Mouse (Mus musculus) gastrocnemius, adult 2 months (tissue): ENCODE measurements around the gene Tnfrsf19. TPM values are rescaled to one million over a fixed set of nuclear protein-coding genes. Genes with fewer than 3 reads are reported as not detected.
A peak's percentile ranks its signal among the peaks of the same experiment; 100 is the strongest.

Experiments
- DNase-seq: peaks from one replicate; pipeline ENCODE4 v3.0.0; 2022
- H3K27ac ChIP-seq: fragments of 200-600 bp; 2 replicates; pipeline ENCODE4 v1.8.1; 2022; ENCODE audit warnings: mild to moderate bottlenecking
- H3K4me3 ChIP-seq: fragments of 200-600 bp; 2 replicates; pipeline ENCODE4 v1.8.1; 2022; ENCODE audit warnings: mild to moderate bottlenecking, moderate library complexity
- CTCF ChIP-seq: fragments of 200-600 bp; IDR thresholded peaks from 2 replicates; pipeline ENCODE4 v1.8.1; 2022; ENCODE audit warnings: antibody characterized with exemption, mild to moderate bottlenecking, moderate library complexity
- intact Hi-C: fragments of 180-260 bp; cut with DNase I; formaldehyde crosslinking; loops from one replicate; pipeline ENCODE4 v1.15.1; 2025
- long read RNA-seq, 2 experiments: library from polyadenylated mRNA; stranded (forward); transcript quantifications; one replicate each; pipeline ENCODE4 v2.0.0; 2021
- total RNA-seq, 2 experiments: library from RNA; stranded (reverse); gene quantifications; 2 replicates each; pipeline ENCODE4 v1.2.3; 2021

Gene Tnfrsf19
- total RNA-seq = 10 to 100 TPM in 1 of 2 experiments, 1 to 10 TPM in 1; 2.8 to 11.1 TPM
- long read RNA-seq, experiment 1, full-length matches to known transcripts = 12 of 13 reads
- long read RNA-seq, experiment 1, partial matches to known transcripts = 1 of 13 reads
- long read RNA-seq, experiment 1, other reads (novel, unspliced or antisense) = 0 of 13 reads
- long read RNA-seq, experiment 2, full-length matches to known transcripts = 4 of 4 reads
- long read RNA-seq, experiment 2, partial matches to known transcripts = 0 of 4 reads
- long read RNA-seq, experiment 2, other reads (novel, unspliced or antisense) = 0 of 4 reads

GRCm38 (mm10) chr14:61046091-61046681, at the start of gene Tnfrsf19:
Gene Tnfrsf19 (minus strand): TSS chr14:61046490.
- intact Hi-C loops = loop anchor here (5.0 kb wide), 1 partner anchor 51 kb away; no protein-coding TSS in a partner anchor
- Histone ChIP-seq H3K27ac (peak within 1 kb of the TSS; percentile 83), H3K4me3 (peak within 1 kb of the TSS; percentile 80)
- no peak for TF ChIP-seq CTCF
- DNase-seq = peak; percentile 82

- intact Hi-C loops = no loop called here
- no peak for TF ChIP-seq CTCF
- Histone ChIP-seq H3K27ac (peak overlapping the region; percentile 56; the same call in 1 of the 2 replicates), H3K4me3 (no peak overlapping the region)
- peak; percentile 33 for DNase-seq
Measured at GRCm38 (mm10) chr14:61092073-61092472, 45.8 kb upstream of the Tnfrsf19 start.

- intact Hi-C loops = no loop called here
Measured at GRCm38 (mm10) chr14:61090955-61091354, 44.7 kb upstream of the Tnfrsf19 start.

GRCm38 (mm10) chr14:61088187-61088586, 41.9 kb upstream of the Tnfrsf19 start:
- H3K4me3 ChIP-seq = no peak overlapping the region
- H3K27ac ChIP-seq = no peak overlapping the region
- DNase-seq = no peak
- intact Hi-C loops = loop anchor here (5.0 to 10.0 kb wide), 2 partner anchors 183 to 291 kb away; no protein-coding TSS in a partner anchor
- TF ChIP-seq CTCF = no peak

More at GRCm38 (mm10) chr14:61090955-61091354, 44.7 kb upstream of the Tnfrsf19 start:
- H3K27ac ChIP-seq = no peak overlapping the region
- TF ChIP-seq CTCF = no peak
- H3K4me3 ChIP-seq = no peak overlapping the region
- no peak for DNase-seq

- intact Hi-C loops = loop anchor here (5.0 to 10.0 kb wide), 2 partner anchors 181 to 288 kb away; no protein-coding TSS in a partner anchor
- no peak overlapping the region for H3K4me3 ChIP-seq
- no peak overlapping the region for H3K27ac ChIP-seq
- peak; percentile 67 for TF ChIP-seq CTCF
- DNase-seq = peak; percentile 36
Measured at GRCm38 (mm10) chr14:61085325-61085724, 39.0 kb upstream of the Tnfrsf19 start.

- Histone ChIP-seq H3K4me3 (no peak overlapping the region), H3K27ac (no peak overlapping the region)
- intact Hi-C loops = no loop called here
- DNase-seq = no peak
- TF ChIP-seq CTCF = no peak
Measured at GRCm38 (mm10) chr14:61069555-61069954, 23.3 kb upstream of the Tnfrsf19 start.

- no peak overlapping the region for H3K27ac ChIP-seq
- TF ChIP-seq CTCF = no peak
- intact Hi-C loops = no loop called here
- H3K4me3 ChIP-seq = no peak overlapping the region
- no peak for DNase-seq
Measured at GRCm38 (mm10) chr14:61061729-61062128, 15.4 kb upstream of the Tnfrsf19 start.

GRCm38 (mm10) chr14:61059316-61059945, 13.1 kb upstream of the Tnfrsf19 start:
- TF ChIP-seq CTCF = no peak
- Histone ChIP-seq H3K4me3 (no peak overlapping the region), H3K27ac (no peak overlapping the region)
- intact Hi-C loops = no loop called here
- no peak for DNase-seq

- TF ChIP-seq CTCF = no peak
- no peak for DNase-seq
- Histone ChIP-seq H3K27ac (no peak overlapping the region), H3K4me3 (no peak overlapping the region)
- intact Hi-C loops = no loop called here
Measured at GRCm38 (mm10) chr14:61056962-61057361, 10.7 kb upstream of the Tnfrsf19 start.

- H3K4me3 ChIP-seq = no peak overlapping the region; the same call in 1 of the 2 replicates
Measured at GRCm38 (mm10) chr14:61056445-61056844, 10.2 kb upstream of the Tnfrsf19 start.

GRCm38 (mm10) chr14:61055864-61056263, 9.6 kb upstream of the Tnfrsf19 start:
- DNase-seq = no peak
- no peak for TF ChIP-seq CTCF
- Histone ChIP-seq H3K27ac (no peak overlapping the region), H3K4me3 (no peak overlapping the region)
- intact Hi-C loops = no loop called here

More at GRCm38 (mm10) chr14:61056445-61056844, 10.2 kb upstream of the Tnfrsf19 start:
- intact Hi-C loops = no loop called here
- no peak overlapping the region for H3K27ac ChIP-seq
- no peak for TF ChIP-seq CTCF
- DNase-seq = no peak

- intact Hi-C loops = no loop called here
- no peak for TF ChIP-seq CTCF
- Histone ChIP-seq H3K27ac (no peak overlapping the region), H3K4me3 (no peak overlapping the region)
- DNase-seq = no peak
Measured at GRCm38 (mm10) chr14:61052163-61052562, 5.9 kb upstream of the Tnfrsf19 start.
